Mouse (Mus musculus) intestine, embryonic 15.5 days (tissue): ENCODE measurements around the gene Slc37a4. TPM values are rescaled to one million over a fixed set of nuclear protein-coding genes. Genes with fewer than 3 reads are reported as not detected.
"Not testable (repeated sequence)": the region's sequence is repeated elsewhere in the genome, so short reads cannot be mapped to it uniquely, and the experiment has no call there.

Experiments used
- ATAC-seq: fragments of 200-750 bp; cut with Nextera tagmentation; 2 replicates; pipeline ENCODE4 v1.8.0; 2017; ENCODE audit warnings: moderate TSS enrichment, moderate library complexity
- H3K27ac ChIP-seq: fragments of 300-500 bp; sonication (generic); 2 replicates; pipeline ENCODE4 v1.5.1; 2015; ENCODE audit warnings: mild to moderate bottlenecking, inconsistent platforms
- H3K27me3 ChIP-seq: fragments of 300-500 bp; sonication (generic); replicated peaks from 2 replicates; pipeline ENCODE4 v1.6.1; 2015; ENCODE audit warnings: inconsistent platforms
- H3K36me3 ChIP-seq: fragments of 300-500 bp; sonication (generic); 2 replicates; pipeline ENCODE4 v1.6.1; 2015; ENCODE audit warnings: inconsistent platforms
- H3K4me1 ChIP-seq: fragments of 300-500 bp; sonication (generic); replicated peaks from 2 replicates; pipeline ENCODE4 v1.6.1; 2015; ENCODE audit warnings: inconsistent platforms
- H3K4me2 ChIP-seq: fragments of 300-500 bp; sonication (generic); replicated peaks from 2 replicates; pipeline ENCODE4 v1.6.1; 2015; ENCODE audit warnings: mild to moderate bottlenecking, inconsistent platforms
- H3K4me3 ChIP-seq: fragments of 300-500 bp; sonication (generic); replicated peaks from 2 replicates; pipeline ENCODE4 v1.5.1; 2015; ENCODE audit warnings: inconsistent platforms
- H3K9ac ChIP-seq: fragments of 300-500 bp; sonication (generic); 2 replicates; pipeline ENCODE4 v1.6.1; 2015; ENCODE audit warnings: inconsistent platforms
- H3K9me3 ChIP-seq: fragments of 300-500 bp; sonication (generic); 2 replicates; pipeline ENCODE4 v1.6.1; 2016; ENCODE audit warnings: inconsistent platforms
- WGBS: fragments of 180-500 bp; shearing (Covaris S2); methylation state at CpG from one replicate; pipeline ENCODE4 v1.1.7; 2015; 5-methylcytosine and 5-hydroxymethylcytosine counted together
- polyA plus RNA-seq: library from polyadenylated mRNA; unstranded; fragments of >200 nt; fragmentation: Nextera tagmentation; extraction: Ambion mirVana; gene quantifications from 2 replicates; pipeline ENCODE4 v1.2.1, GENCODE M21; 2015

The Slc37a4 gene
- polyA plus RNA-seq, 1 experiment from 2014 or later: 51.7 TPM

GRCm38 (mm10) chr9:44417892-44418363, 21.3 kb downstream of the Slc37a4 start:
- under 1% methylated on average over 38 of the region's 38 CpGs for WGBS
- peak; percentile 98 for ATAC-seq

GRCm38 (mm10) chr9:44418519-44419385, 22.1 kb downstream of the Slc37a4 start, which contains the start of gene Ccdc84:
Ccdc84 (minus strand) TSS chr9:44418569.
- WGBS: 74% methylated on average over 14 of the region's 14 CpGs
- Histone ChIP-seq H3K4me2 (peak within 1 kb of the TSS; percentile 91), H3K36me3 (no peaks in the 10 kb centered on the region), H3K27me3 (no peaks in the 10 kb centered on the region), H3K27ac (peak within 1 kb of the TSS; percentile 74), H3K9ac (peak within 1 kb of the TSS; percentile 78), H3K9me3 (no peaks in the 10 kb centered on the region), H3K4me1 (no peaks in the 10 kb centered on the region; the same call in 1 of the 2 replicates), H3K4me3 (peak within 1 kb of the TSS; percentile 81)
- ATAC-seq: no peak

More at GRCm38 (mm10) chr9:44417892-44418363, 21.3 kb downstream of the Slc37a4 start:
- Histone ChIP-seq H3K4me1 (no peaks in the 10 kb centered on the region; the same call in 1 of the 2 replicates), H3K4me3 (peak overlapping the region; percentile 81), H3K4me2 (peak overlapping the region; percentile 91), H3K9ac (peak overlapping the region; percentile 78), H3K27ac (peak overlapping the region; percentile 74), H3K36me3 (peaks cover 3% of the 10 kb centered on the region; the same call in 1 of the 2 replicates), H3K27me3 (no peaks in the 10 kb centered on the region), H3K9me3 (no peaks in the 10 kb centered on the region)

- not testable (repeated sequence) for ATAC-seq, H3K27me3 ChIP-seq, H3K4me1 ChIP-seq, H3K9me3 ChIP-seq, H3K9ac ChIP-seq, H3K4me2 ChIP-seq, H3K27ac ChIP-seq, H3K4me3 ChIP-seq, H3K36me3 ChIP-seq
- WGBS: 92% methylated on average over 9 of the region's 9 CpGs
Observed at GRCm38 (mm10) chr9:44419730-44420129, 23.1 kb downstream of the Slc37a4 start.

- ATAC-seq: no peak
- Histone ChIP-seq H3K27ac (no peak overlapping the region), H3K27me3 (no peaks in the 10 kb centered on the region), H3K4me1 (no peaks in the 10 kb centered on the region; the same call in 1 of the 2 replicates), H3K4me2 (no peak overlapping the region), H3K36me3 (no peaks in the 10 kb centered on the region), H3K9ac (no peak overlapping the region), H3K9me3 (no peaks in the 10 kb centered on the region), H3K4me3 (no peak overlapping the region)
- WGBS: 77% methylated on average over 5 of the region's 5 CpGs
Observed at GRCm38 (mm10) chr9:44420280-44420898, 23.7 kb downstream of the Slc37a4 start.

- Histone ChIP-seq H3K9me3 (no peaks in the 10 kb centered on the region), H3K4me2 (no peak overlapping the region), H3K27me3 (no peaks in the 10 kb centered on the region), H3K9ac (no peak overlapping the region), H3K36me3 (no peaks in the 10 kb centered on the region), H3K4me3 (no peak overlapping the region), H3K27ac (no peak overlapping the region), H3K4me1 (no peaks in the 10 kb centered on the region)
- no peak for ATAC-seq
- 81% methylated on average over 4 of the region's 4 CpGs for WGBS
Observed at GRCm38 (mm10) chr9:44423576-44423975, 26.9 kb downstream of the Slc37a4 start.

GRCm38 (mm10) chr9:44432577-44433185, 36.0 kb downstream of the Slc37a4 start:
- H3K4me3 ChIP-seq: no peak overlapping the region
- no peaks in the 10 kb centered on the region for H3K27me3 ChIP-seq
- no peak for ATAC-seq
- no peak overlapping the region for H3K9ac ChIP-seq
- no peaks in the 10 kb centered on the region for H3K9me3 ChIP-seq
- H3K4me2 ChIP-seq: no peak overlapping the region
- WGBS: 41% methylated on average over 5 of the region's 5 CpGs
- H3K36me3 ChIP-seq: no peaks in the 10 kb centered on the region
- no peak overlapping the region for H3K27ac ChIP-seq
- no peaks in the 10 kb centered on the region for H3K4me1 ChIP-seq

- Histone ChIP-seq H3K27ac (no peak overlapping the region), H3K9me3 (no peaks in the 10 kb centered on the region), H3K4me2 (no peak overlapping the region), H3K4me3 (no peak overlapping the region), H3K36me3 (no peaks in the 10 kb centered on the region), H3K27me3 (no peaks in the 10 kb centered on the region), H3K9ac (no peak overlapping the region), H3K4me1 (no peaks in the 10 kb centered on the region)
- 78% methylated on average over 6 of the region's 6 CpGs for WGBS
- no peak for ATAC-seq
Observed at GRCm38 (mm10) chr9:44435747-44436146, 39.1 kb downstream of the Slc37a4 start.

GRCm38 (mm10) chr9:44440961-44441360, 44.3 kb downstream of the Slc37a4 start, which contains the start of gene Foxr1:
Foxr1 (minus strand) TSS chr9:44441136.
- Histone ChIP-seq H3K9me3 (no peaks in the 10 kb centered on the region), H3K27me3 (no peaks in the 10 kb centered on the region), H3K36me3 (no peaks in the 10 kb centered on the region), H3K27ac (no peak within 1 kb of the TSS), H3K9ac (no peak within 1 kb of the TSS), H3K4me3 (no peak within 1 kb of the TSS), H3K4me2 (no peak within 1 kb of the TSS), H3K4me1 (no peaks in the 10 kb centered on the region)
- ATAC-seq: no peak
- WGBS: 70% methylated on average over 19 of the region's 19 CpGs

GRCm38 (mm10) chr9:44444402-44445025, 47.9 kb downstream of the Slc37a4 start:
- not testable (repeated sequence) for H3K36me3 ChIP-seq, H3K4me2 ChIP-seq, H3K9me3 ChIP-seq, H3K4me3 ChIP-seq, H3K4me1 ChIP-seq, H3K27me3 ChIP-seq, ATAC-seq, H3K9ac ChIP-seq, H3K27ac ChIP-seq
- 83% methylated on average over 7 of the region's 7 CpGs for WGBS

- no peaks in the 10 kb centered on the region for H3K9me3 ChIP-seq
- H3K27ac ChIP-seq: no peak overlapping the region
- no peak overlapping the region for H3K9ac ChIP-seq
- no peaks in the 10 kb centered on the region; the same call in 1 of the 2 replicates for H3K27me3 ChIP-seq
- ATAC-seq: no peak
- no peak overlapping the region for H3K4me2 ChIP-seq
- no peak overlapping the region for H3K4me3 ChIP-seq
- no peaks in the 10 kb centered on the region for H3K36me3 ChIP-seq
- H3K4me1 ChIP-seq: peaks cover 9% of the 10 kb centered on the region
Observed at GRCm38 (mm10) chr9:44450387-44450786, 53.7 kb downstream of the Slc37a4 start.
